Mouse (Mus musculus) bone marrow macrophage, adult 2 months (primary cell): ENCODE results near the gene Pigz.

Source experiments
- CTCF ChIP-seq: IDR thresholded peaks from 2 replicates; pipeline ENCODE4 v1.5.1; 2012; ENCODE audit warnings: low read depth, mild to moderate bottlenecking, low read length, moderate library complexity
- POLR2A ChIP-seq: IDR thresholded peaks from 2 replicates; pipeline ENCODE4 v1.6.1; 2012; ENCODE audit warnings: mild to moderate bottlenecking, low read depth, low read length, borderline replicate concordance

DNA sequence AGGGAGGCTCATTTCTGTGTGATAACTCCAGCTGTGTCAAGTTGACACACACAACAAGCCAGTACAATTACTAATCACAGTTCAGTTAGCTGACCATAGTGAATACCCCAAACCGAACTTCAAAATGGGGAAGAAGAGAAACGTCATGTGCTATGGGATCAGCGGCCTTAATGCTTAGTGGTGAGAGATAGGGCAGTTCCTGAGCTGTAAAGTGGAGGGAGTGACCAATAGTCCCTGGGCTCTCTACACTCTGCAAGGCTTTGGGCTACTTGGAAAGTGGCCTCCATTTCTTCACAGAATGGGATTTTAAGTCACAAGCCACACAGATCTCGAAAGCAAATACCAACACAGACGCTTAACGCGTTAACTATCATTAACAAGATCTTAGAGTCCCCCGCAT lies 13.7 kb downstream of the Pigz start:
- TF ChIP-seq CTCF (no peak), POLR2A (no peak)
